Mouse (Mus musculus) lung, postnatal 0 days (tissue): ENCODE data around the gene Srebf1.

ENCODE experiments used
- CTCF ChIP-seq: IDR thresholded peaks from 2 replicates; pipeline ENCODE4 v1.5.1; 2016; ENCODE audit warnings: antibody characterized with exemption, mild to moderate bottlenecking
- EP300 ChIP-seq: IDR thresholded peaks from 2 replicates; pipeline ENCODE4 v1.6.1; 2016; ENCODE audit warnings: antibody characterized with exemption, mild to moderate bottlenecking, control low read depth

DNA sequence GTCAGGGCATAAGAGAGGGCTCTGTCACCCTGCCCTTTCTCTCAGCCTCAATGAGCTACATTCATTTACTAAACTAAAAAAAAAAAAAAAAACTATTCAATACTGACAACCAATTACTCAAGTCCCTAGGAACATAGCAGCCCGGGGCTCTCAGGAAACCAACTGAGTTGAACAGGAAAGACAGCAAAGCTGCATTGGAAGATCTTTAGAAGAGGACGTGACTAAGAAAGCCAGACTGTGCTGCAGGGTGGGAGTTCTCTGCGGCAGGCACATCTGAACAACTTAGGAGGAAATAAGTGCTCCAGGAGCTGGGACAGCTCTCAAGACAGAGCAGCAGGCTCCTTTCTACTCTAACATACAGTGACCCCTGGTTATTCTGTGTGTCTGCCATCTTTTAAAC lies 46.2 kb upstream of the Srebf1 start:
- TF ChIP-seq CTCF, result no peak
- peak; percentile 70 for TF ChIP-seq EP300
